Mouse (Mus musculus) gastrocnemius, adult 18-20 months (tissue): ENCODE measurements at regions not wholly inside any gene's neighbourhood (a gene's known extent, or its start where the extent isn't known, plus 50 kb on each side); places are given as distances from the start of the nearest gene placed in this dataset.

Experiments
- DNase-seq: peaks from one replicate; pipeline ENCODE4 v3.0.0; 2021; ENCODE audit warnings: low spot score

DNA sequence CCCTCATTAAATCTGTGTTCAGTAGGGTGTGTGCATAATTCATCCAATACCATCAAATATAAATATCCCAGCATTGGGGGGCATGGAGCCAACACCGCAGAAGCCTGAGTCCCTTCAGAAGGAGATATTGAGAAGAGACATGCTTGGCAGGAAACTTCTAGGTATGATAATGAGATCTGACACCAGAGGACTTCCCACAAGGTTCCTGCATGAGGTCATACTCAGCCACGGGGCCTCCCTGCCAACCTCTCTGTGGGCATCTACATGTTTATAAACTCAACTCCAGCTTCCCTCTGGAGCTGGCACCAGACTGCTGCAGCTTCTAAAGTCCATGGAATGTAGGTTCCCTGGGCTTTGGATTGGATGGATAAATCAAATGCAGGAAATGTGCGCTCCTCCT is 587.4 kb upstream of the Kdm8 start:
- DNase-seq = no peak

DNA sequence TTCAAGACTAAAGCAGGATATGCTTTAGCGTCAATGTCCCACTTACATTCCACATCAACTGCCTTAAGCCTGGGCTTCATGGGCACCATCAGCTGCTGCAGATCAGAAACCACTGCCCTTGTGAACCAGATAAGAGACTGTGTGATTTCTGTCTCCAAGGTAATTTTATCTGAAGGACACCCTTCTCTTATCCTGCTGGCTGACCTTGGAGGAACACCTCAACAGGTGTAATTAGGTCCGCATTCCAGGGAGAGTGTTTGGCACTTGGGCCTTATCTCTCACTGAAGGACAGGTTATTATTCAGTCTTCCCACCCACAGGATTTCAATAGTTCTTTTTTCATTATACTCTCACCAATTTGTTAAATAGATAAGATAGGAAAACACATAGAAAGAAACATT is 583.1 kb upstream of the Kdm8 start:
- DNase-seq = no peak

DNA sequence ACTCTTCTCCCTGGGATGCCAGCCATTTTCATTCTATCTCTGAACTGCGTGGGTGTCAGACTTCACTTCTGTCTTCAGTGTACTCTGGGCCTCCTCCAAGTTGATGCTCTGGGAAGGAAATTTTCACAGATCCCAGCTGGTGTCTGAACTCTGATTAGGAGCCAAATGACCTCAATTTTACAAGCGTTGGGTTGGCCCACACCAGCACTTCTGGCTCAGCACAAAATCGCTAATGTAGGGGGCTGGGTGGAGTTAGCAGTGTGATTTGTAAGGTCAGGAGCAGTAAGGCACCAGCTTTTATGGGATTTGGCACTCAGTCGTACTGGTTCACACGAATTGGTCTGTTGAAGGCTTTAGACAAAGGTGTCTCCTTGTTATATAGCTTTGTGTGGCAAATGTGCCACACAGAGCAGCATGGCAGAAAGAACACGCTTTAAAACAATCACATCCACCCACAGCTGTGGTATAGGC is 576.3 kb upstream of the Kdm8 start:
- DNase-seq = peak; percentile 83

DNA sequence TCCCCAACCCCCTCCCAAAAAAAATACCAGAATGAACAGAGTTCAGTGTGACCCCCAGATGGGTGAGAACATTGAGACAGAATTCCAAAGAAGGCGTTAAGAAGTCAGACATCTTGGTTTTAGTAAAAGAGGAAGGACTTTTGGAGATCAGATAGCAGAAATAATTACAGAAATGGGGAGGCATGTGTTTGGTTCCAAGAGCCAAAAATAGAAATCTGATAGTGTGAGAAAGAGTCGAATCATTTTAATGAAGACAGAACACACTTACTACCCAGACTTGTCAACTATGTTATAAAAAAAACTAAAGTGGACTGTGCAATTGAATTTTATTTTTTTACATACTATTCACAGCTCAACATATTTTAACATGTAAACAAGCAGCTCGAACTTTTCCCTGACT is 575.9 kb upstream of the Kdm8 start:
- DNase-seq = no peak

DNA sequence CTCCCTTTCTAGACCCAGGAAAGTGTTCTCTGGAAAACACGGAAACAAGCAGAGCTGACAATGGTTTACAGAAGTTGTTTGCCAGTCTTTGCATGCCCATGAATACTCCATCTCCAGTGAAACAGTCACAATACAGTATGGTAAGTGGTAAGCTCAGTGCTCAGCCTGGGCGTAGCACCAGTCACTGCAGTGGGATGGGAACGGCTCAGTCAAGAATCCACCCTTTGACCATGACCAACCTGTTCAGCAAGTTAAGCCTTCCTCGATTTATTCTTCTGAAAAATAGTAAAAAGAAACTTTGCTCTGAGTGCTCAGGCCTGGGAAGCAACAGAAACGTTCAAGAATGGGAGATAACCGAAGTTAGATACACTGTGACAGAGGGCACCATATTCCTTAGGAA is 563.7 kb upstream of the Kdm8 start:
- DNase-seq = no peak

DNA sequence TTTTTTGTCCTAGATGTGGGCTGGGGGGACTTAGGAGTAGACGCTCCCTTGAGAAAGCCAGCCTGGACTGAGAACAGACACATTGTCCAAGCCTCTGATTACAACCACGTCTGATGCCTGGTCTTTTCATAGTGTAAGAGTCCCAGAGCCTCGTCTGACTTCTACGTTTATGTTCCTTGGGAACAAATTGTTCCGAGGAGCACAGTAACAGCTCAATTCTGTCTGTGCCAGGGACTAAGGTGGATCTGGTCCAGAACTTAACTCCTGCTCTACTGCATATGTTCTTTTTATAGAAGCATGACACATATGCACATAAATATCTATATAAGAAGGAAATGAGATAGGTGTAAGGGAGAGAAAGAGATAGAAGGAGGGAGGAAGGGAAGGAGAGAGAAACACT is 537.2 kb upstream of the Kdm8 start:
- peak; percentile 73 for DNase-seq

DNA sequence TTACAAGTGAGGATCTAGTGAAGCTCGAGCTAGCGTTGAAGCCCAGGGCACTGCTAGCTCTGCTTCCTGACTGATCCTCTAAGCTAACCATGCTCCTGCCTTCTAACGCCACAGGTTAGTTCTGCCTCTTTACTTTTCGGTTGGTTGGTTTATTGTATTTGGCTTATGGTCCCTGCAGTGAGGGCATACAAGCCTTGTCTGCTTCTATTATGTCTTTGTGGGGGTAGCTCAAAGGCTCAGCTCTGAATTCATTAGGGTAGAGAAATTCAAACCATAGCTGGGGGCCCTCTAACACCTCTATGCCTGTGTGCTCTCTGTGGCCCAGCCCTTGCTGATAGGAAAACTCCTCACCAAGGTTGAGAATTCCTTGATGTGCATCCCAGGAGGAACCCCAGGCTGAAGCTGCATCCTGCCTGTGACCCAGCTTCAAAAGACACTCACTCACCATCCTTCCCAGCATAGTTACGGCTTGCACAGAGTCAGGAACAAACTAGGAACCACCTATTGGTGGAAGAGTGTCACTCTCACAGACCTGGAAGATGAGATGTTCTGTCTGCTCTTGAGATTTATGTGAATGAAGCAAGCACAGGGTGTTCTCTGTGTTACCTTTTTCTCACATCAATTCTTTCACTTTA is 536.7 kb upstream of the Kdm8 start:
- no peak for DNase-seq

DNA sequence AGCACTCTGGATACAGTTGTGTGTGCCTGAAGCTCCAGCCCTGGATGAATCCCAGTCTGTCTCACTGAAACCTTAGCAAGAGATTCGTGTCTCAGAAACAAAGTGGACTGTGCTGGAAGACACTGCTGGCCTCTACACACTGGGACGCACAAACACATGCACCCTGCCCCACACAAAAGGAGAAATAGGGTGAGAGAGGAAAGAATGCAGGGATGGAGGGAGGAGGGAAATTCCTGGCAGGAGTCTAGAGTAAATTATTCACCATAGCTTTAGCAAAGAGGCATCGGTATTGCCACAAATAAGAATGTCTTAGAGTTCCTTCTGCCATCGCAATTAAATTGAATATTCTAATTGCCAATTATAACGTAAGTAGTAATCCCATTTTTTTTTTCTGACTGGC is 530.4 kb upstream of the Kdm8 start:
- DNase-seq = no peak

DNA sequence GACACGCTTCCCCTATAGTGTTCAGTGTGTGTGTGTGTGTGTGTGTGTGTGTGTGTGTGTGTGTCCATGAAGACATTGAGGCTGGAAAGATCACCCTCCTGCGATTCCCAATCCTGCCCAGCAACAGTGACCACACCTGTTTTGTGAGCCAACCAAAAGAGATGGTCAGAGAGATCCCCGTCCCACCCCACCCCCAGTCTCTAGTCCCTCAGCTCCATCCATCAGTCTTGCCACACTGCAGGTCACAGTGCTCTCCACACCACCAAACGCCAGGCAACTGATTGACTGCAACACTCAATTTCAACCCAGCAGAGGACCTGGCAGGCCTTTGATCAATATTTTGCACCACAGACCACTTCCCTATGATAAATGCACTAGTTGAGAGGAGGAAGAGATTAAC is 530.0 kb upstream of the Kdm8 start:
- no peak for DNase-seq

DNA sequence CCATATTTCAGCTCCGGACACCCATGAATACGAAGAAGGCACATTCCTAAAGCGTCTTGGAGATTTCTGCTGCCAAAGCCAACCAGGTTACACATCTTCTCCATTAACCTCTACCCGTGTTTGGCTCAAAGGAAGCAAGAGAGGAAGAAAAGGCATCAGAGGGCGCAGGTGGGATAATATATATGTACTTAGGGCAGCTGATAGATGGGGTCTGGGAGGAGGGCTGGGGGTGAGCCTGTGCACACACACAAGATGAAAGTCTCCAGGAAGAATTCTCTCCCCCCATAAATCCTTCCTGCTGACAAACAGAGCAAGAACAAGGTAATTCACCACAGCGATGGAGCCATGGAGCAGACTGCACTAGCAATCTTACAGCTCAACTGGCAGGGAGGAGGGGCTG is 529.5 kb upstream of the Kdm8 start:
- DNase-seq = no peak

DNA sequence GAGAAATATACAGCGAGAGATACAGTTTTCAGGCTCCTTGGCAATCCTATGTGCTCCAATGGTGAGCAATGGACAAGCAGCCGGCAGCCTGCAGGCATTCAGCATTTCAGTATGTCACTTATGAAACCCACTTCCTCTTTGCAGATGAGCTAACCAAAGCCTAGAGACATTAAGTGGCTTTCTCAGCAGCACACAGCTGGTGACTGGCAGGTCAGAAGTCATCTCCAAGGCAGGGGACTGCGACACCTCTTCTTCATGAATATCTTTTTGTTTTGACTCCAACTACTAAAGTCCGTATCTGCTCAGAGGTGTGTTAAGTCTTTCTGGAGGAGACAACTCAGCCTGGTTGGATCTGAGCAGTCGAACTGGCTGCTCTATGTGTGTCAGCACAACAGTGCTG is 528.8 kb upstream of the Kdm8 start:
- DNase-seq = no peak

DNA sequence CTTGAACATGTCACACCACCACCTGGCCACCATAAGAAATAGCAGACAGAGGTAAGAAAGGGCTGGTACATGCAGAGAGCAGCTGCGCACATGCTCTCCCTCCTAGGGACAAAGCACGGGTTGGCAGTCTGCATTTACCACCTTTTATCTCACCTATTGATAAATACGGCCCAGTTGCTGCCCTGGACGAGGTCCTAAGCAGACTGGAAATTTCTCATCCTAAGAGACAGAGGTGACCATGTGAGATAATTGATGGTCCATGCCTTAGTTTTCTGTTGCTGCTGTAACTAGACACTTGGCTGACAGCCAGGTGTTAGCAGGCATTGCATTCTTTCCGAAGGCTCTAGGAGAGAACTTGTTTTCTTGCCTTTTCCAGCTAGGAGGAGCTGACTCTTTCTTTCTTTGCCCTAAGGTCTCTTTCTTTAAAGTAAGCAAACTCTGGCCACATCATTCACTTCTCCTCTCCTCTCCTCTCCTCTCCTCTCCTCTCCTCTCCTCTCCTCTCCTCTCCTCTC is 526.8 kb upstream of the Kdm8 start:
- DNase-seq = no peak

DNA sequence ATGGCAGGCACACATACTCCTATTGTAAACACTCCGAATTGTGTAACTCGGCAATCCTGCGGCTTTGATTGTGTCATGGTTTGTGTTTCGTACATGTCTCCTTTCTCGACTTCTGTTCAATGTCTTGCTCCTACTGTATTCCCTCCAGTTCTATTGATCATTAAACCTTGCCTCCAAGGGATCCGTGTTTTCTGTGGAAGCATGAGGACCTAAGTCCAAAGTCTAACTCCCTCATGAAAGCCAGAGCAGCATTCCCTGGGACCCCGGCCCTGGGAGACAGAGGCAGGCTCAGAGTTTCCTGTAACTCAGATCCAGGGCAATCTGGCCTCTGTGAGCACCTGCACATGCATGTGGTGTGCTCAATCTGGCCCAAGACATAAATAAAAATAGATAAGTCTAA is 521.7 kb upstream of the Kdm8 start:
- no peak for DNase-seq

DNA sequence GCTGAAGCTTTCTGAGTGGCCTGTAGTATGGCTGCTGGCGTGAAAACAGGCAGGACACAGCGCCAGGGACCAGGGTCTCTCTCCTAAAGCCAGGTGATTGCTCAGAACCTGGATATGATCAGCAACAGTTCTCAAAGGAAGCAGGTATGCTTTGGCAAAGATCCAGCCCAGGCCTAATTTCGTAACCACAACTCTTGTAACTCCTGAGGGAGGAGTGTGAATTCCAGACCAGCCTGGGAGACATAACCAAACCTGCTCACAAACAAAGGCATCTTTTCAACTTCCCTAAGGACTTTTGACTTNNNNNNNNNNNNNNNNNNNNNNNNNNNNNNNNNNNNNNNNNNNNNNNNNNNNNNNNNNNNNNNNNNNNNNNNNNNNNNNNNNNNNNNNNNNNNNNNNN is 510.9 kb upstream of the Kdm8 start:
- DNase-seq = no peak

DNA sequence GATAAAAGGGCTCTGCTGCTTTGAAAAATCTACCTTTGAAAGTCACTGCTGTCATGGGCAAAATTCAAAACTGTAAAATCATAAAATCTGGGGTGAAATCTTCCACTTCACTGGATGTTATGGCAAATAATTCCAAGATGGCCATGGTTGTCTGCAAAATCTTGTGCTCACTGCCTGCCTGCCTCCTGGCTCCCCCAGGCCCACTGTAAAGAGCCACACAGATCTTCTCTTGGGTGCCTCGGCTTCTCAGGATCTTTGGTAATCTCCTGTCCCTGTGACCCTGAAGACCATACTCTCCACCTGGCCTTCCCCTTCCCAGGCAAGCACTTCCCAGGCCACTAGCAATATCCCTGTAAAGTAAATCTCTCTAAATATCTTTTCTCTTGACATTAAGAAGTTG is 505.1 kb upstream of the Kdm8 start:
- no peak for DNase-seq

DNA sequence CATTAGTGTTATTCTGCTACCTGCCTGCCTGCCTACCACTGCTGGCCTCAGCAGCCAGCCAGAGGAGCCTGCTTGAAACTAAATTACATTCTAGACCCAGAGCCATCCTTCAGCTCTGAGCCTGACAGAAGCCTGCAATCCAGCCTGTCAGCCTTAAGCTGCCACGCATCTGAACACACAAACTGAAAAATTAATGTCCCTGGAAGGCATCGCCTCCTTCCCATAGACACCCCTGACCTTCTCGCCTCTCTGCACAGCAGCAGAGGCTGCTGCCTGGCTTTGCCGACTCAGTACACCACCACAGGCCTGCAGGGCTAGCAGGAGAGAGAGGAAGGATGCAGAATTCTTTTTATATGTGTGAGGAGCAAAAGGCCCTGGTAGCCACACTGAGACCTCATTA is 502.9 kb upstream of the Kdm8 start:
- no peak for DNase-seq

DNA sequence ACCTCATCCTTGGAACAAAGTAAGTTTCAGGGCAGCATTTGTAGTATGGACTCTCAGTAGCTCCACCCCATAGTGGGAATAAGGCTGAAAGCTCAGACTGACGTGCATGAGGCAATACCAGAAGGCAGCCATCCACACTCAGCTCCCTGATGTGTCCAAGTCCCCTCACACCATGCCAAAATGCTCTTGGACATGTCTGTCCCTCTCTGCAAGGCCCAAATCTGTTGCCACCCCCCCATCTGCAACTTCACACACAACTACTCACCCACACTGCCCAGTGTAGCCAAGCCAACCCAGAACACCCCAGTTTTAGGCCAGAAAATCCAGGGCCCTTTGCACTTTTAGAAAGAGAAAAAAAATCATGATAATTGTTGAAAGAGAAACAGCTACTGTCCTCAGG is 498.1 kb upstream of the Kdm8 start:
- DNase-seq = no peak

DNA sequence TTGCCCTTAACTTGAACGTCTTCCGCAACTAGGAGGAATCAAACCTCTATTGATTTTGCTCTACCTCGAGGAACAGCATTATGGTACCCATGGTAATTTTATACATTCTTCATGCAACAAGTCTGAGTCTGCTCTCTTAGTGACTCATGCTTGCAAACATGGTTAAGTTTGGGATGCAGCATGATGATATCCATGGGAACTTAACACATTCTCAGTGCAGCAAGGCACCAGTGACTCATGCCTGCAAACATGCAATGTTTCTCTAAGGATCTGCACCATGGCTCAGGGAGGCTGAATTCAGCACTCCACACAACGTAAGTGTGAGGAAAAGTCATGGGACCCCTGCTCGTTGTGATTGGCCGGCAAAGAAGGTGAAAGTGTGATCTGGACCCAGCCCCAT is 487.1 kb upstream of the Kdm8 start:
- DNase-seq = no peak

DNA sequence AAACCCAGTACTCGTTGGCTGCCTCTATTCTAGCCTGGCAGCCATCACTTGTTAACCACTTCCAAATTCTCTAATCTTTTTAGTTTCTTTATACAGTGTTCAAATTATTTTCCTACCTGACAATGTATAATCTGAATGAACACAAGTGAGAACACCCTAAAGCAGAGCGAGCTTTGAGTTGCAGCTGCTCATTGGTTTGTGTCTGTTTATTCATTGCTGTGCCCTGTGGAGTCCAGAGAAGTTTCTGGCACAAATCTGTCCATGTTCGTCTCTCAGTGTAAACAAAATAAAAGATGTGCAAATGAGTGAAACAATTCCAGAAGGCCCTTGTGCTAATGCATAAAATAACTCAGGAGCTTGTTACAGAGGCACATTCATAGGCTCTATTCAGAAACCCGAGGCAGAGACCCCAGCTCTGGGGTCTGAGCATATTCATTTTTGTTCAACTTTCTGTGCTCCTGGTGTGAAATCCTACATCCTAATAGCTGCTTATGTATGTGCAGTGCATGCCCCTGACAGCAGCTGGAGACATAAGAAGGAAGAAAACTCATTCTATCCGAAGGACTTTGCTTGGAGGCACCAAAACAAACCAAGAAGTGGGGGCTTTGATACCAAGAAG is 469.5 kb upstream of the Kdm8 start:
- no peak for DNase-seq

DNA sequence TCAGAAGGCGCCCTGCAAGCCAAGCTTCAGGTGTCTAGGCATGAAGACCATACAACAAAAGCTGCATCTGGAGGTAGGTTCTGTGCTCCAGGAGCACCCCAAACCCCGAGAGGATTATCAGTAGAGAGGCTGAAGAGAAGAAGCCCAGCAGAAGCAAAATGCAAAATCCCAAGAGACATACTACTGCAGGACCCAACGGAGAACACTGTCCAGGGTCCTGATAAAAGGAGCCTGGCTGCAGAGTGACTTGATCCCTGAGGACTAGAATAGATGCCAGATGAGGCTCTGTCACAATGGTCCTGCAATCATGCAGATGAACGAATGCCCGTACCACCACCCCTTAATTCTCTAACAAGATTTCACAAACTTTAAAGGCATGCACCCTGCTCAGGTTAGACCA is 455.0 kb upstream of the Kdm8 start:
- DNase-seq = no peak

DNA sequence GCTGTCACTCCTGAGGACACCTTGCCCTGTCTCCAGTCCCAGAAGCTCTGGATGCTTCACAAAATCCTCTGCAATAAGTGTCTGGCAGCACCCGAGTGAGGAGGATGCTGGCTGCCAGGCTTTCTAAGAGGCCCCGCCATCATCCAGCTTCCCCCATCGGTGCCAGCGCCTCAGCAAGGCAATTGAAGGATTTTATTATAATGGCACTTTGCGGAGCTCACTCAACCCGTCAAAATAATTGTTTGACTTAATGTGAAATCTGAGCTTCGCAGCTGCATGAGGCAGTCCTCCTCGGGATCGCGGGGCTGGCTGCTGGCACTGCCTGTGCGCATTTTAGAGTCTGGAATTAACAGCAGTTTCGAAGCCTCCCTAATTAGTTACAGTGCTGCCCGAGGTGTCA is 453.8 kb upstream of the Kdm8 start:
- DNase-seq = no peak

DNA sequence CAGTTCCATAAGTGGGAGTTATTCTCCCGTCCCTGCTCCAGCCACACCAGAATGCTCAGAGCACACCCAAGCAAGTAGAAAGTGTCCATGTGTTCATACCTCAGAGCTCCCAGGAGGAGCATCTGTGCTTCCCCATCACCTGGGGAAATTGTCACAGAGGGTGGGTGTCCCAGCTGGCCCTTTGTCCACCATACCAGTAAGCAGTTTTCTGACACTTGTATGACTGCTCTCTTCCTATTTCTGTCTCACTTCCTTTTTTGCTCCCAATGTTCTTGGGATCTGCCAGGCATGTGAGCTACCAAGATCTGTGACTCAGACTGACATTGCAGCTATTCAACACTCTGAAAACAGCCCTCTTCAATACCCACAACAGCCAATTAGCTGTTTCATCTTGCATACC is 447.9 kb upstream of the Kdm8 start:
- no peak for DNase-seq

DNA sequence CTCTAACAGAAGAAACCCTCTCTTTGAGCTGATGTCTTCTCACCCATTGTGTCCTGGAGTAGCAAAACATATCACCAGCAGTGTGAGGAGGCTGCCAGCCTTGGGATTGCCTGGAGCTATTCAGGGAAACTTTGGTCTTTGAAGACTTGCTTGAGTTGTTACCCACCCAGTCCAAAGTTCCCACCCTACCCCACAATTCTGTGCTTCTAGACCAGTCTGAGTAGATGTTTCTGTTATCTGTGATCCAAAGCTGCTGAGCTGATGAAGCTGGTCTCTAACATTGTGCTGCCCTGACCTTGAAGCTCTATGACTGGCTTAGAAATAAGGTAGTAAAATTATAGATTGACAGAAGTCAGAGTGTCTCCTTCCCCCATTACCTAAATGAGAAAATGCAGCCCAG is 443.8 kb upstream of the Kdm8 start:
- DNase-seq = no peak

DNA sequence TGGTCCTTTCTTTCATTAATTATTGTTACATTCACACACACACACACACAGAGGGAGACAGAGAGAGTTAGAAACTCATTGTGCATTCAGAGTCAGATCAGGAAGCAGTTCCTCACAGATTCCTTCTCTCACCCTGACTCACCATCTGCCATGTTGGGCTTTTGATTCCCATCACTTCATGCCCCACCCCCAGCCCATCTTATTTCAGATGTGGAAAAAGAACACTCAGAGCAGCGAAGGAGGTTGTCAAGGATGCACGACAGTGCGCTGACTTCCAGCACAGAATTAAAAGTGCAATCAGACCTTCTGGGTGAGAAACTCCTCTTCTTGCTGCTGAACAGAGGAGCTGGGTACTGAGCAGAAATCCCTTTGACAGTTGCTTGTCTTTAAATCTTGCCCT is 438.8 kb upstream of the Kdm8 start:
- no peak for DNase-seq
